Mouse (Mus musculus) c-Kit-negative CD71-positive TER-119-positive erythroid progenitor cells, embryonic 14.5 days (primary cell): ENCODE data around the gene Smc1b.
A peak's percentile ranks its signal among the peaks of the same experiment; 100 is the strongest.

Experiments used
- DNase-seq: peaks from one replicate; pipeline ENCODE4 v3.0.0-alpha.2; 2013; ENCODE audit warnings: low read depth, low spot score

Smc1b gene

DNA sequence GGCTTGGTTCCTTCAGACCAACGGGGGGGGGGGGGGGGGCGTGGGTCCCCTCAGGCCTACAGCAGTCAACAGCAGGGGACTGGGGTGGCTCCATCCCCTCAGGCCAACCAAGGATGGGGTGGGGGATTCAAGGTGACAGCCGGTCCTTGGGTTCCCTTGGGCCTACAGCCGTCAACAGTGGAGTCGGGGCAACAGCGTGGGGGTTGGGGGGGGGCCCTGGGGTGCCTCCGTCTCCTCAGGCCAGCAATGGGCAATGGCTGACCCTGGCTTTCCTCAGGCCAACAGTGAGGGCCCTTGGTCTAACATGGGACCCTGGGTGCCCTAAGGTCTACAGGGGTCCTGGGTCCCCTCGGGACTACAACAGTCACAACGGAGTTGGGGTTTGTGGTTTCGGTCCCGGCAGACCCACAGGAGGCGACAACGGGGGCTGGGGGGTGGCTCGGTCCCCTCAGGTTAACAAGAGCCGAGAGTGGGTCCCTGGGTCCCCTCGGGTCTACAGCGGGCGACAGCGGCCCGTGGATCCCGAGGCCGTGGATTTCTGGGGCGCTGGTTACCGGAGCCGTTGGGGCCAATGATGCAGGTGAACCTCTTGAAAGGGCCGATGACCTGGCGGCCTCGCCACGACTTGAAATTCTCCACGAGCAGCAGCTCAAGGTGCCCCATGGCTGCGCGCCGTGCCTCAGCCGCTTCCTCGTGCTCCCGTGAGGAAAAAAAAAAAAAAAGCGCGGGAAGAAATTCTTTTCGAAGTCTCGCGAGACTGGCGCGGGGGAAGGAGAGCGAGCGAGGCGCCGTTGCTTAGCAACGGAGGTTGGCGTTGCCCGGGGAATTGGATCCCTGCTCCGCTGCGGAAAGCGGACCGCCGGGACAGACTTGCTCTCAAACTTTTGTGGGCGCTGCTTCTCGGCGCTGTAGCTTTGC lies at the start of gene Smc1b, which contains the start of gene Ribc2:
TSS of gene Smc1b (minus strand) at position 690 of the 918 bp plus-strand sequence.
TSS of gene Ribc2 (plus strand) at position 804 of the 918 bp plus-strand sequence.
- no peak for DNase-seq

DNA sequence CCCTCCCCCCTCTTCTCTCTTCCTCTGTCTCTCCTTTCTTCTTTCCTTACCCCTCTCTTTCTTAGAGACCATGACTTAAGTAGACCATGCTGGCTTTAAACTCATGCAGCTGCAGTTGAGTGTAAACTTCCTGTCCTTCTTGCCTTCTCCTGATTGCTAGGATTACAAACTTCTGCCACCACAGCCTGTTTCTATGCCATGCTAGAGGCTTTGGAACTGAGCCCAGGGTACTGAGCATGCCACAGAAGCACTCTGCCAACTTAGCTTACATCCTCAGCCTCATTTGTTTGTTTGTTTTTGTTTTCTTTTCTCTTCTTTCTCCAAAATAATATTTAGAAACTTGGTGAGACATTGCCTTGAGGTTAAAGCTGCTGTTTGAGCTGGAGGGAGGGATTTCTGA lies 48.6 kb upstream of the Smc1b start:
- no peak for DNase-seq

DNA sequence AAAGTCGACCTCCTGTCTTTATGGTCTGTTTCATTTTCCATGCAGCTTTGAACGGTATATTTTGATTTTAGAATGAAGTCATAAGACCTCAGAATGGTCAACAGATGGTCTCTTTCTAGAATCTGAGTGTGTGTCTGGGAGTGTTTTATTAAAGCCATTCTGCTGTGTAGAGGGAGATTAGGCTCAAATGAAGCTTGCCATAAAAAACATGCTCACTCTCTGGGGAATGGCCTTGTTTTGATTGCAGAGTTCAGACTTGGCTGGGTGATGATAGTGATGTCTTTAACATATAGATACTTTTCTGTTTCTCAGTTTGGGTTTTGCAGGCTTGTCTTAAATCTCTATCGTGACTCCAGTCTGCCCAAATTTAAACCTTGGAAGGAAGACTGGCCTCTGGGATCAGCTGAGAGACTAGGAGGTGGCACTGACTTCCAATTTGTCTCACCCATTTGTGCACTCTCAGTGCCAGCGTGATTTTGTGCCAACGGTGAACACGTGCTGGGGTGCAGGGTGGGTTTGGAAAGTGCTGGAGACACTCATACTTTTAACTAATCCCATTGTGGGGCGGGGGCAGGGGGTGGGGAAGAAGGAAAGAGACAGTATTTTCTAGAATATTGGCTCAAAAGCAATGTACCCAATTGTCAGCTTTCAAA lies 47.9 kb upstream of the Smc1b start:
- DNase-seq: no peak

DNA sequence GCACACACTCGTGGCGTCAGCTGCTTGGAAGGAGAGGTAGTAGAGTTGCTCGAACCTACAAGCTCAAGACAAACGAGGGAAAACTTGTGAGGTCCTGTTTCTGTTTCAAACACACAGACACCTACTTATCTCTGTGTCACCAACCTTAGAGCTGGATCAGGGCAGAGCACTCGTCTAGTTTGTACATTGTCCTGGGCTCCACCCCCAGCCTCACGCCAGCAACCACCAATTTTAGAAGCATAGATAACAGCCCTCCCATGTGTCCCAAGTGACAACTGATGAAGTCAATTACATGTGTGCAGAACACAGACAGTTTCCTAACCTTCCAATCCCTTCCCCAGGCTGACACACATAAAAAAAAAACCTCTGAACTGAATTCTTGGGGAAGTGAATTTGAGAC lies 46.4 kb upstream of the Smc1b start:
- no peak for DNase-seq

DNA sequence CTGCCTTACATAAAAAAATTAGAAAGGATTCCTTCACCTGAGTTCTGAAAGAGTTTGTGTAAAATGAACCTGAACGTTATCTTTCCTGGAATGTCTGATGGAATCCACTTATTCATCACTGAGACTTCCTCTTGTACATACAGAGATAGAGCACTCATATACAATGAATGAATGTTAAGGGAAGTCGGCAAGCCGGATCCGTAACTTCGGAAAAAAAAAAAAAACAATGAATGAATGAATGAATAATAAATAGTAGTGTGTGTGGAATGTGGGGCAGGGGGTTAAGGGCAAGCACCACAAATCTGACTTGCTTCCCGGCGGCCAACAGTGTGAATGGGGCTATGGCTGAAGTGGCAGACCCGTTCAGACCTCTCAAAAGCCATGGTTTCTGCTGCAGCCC lies 45.8 kb upstream of the Smc1b start:
- peak; percentile 74 for DNase-seq

DNA sequence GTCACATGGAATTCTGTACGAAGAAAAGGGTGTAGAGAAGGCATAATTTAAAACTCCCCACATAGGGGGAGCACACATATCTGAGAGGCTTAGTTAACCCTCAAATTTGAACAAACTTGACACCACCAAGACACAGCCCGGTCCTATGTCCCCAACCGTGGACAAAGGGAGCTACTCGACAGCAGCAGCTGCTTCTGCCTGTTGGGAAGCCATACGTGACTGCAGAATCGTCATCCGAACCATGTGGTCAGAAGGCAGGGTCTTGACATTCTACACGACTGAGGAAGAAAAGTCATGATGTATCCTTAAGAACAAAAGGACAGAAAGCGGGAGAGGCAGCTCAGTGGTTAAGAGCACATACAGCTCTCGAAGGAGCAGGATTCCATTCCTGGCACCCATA lies 42.3 kb upstream of the Smc1b start:
- no peak for DNase-seq

DNA sequence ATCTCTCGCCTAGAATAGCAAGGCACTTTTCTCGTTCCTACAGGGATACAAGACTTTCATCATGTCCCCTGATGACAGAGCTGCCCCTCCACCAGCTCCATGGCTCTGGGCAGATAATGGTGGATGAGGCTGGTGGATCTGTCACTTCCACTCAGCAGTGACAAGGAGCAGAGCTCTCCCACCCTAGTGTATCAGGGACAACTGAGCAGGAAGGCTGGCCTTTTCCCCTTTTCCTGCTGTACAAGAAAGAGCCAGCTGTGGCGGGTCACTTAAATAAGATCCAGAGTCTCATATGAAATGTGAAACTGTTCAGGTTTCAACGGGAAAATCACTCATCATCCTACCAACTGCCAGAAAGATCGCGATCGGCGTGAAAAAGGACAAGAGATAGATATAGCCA lies 41.7 kb upstream of the Smc1b start:
- DNase-seq: no peak

DNA sequence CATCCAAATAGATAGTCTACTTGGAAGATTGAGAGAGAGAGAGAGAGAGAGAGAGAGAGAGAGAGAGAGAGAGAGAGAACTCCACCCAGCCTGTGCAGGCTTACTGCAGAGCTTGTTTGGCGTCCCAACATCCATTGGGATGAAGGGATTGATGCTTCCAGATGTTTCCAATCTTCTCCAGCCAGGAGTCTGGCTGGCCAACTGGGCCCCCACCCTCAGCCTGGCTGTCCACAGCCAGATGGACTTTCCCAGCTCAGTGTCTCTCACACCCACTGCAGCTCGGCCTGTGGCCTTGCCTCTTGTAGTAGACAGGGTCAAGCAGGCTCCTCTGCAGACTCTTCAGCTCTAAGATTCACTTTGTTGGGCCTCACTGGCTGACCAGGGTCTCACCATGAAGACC lies 40.3 kb upstream of the Smc1b start:
- DNase-seq: no peak

DNA sequence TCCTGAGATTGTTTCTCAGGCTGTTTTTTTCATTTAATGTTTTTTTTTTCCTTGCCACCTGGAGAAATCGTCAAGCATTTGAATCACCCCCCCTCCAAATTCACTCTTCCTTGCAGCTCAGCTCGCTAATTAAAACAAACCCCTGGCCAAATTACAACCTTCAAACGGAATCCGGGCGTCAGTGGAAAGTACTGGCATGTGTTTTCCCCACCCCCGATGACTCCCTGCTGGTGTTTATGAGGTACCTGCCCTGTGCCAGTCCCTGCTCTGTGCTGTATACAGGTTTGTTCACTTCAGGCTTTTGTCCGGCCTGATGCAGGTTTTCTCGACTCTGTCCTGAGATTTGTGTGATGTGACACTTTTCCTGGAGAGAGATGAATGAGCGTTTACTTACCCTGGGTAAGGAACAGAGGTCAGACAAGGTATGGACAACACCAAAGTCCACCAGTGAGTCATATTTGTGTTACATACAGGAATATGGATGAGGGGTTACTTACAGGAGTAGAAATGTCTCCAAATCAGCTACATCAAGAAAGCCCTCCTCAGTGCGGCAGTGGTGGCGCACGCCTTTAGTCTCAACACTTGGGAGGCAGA lies 35.4 kb upstream of the Smc1b start:
- no peak for DNase-seq

DNA sequence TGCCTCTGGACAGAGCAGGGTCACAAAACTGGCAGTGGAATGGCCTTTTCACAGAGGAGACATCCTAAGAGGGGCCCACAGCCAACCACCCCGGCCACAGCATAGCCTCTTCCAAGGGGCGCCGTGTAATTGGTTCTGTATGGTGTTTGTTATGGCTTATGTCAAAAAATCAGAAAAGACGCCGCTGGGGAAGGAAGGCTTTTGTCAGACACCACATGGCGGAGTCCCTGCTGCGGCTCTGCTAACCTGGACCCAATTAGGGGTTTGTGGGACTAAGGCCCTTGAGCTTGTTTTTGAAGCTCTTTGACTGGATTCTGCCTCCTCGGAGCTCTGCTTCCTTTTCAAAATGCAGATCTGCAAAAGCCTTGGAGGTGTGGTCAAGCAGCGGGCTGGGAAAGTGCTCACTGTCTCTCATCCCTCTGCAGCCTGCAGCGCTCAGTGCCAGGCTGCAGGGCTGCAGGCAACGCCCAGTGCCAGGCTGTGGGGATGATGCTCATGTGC lies 34.7 kb upstream of the Smc1b start:
- DNase-seq: no peak

DNA sequence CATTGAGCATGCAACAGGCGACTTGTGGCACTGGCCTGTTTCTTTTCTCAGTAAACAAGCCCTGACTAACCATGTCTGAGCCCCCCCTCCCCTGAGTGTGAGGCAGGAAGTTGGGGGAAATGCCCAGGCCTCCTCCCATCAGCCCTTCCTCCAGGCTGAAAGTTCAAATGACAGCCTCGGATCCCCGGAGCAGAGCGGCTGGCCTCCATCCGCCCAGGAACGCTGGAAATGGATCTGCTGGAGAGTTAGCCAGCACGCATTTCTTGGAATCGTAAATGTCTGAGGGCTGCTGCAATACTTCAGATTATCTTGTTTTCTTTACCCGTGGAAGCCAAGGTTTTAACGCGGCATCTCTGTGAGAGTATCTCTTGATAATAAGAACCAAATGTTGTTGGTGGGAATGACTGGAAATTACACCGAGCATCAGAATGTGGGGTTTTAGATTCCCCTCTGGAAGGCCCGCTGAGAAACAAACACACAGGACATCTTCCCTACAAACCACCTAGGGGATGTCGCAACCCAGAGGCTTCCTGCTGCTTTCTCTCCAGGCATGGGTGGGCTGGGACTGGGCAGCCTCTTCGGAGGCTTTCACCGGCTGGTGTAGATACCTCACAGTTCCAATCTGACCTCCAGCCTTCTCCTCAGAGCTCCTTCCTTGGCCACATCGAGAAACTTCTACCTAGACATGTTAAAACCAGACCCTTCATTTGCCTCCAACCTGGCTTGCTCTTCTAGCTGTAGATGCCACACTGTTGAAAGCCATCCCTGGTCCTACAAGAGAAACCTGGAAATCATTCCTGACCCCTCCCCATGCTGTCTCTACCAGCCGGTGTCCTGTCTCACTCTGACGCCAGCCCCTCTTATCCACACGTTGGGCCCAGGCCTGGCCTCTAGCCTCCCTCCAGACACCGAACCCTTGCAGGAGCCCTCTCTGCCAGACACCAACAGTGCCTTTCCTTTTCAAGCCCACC lies 31.2 kb upstream of the Smc1b start:
- DNase-seq: no peak

DNA sequence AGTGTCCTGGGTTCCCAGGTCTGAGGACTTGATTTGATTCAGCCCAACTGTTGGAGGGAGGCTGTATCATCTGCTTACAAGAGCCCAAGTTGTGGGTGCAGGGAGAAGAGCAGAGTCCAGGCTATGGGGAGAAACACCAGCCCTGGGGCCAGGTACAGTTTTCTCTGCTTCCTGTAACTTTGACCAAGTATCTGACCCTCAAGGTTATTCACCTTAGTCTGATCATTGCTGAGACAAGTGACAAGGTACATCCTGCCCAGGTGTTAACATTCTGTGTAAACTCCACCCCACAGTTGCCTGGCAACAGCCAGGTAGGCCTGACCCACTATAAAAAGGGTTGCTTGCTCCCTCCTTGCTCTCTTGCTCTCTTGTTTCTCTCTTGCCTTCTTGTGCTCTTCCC lies 29.7 kb upstream of the Smc1b start:
- DNase-seq: no peak

DNA sequence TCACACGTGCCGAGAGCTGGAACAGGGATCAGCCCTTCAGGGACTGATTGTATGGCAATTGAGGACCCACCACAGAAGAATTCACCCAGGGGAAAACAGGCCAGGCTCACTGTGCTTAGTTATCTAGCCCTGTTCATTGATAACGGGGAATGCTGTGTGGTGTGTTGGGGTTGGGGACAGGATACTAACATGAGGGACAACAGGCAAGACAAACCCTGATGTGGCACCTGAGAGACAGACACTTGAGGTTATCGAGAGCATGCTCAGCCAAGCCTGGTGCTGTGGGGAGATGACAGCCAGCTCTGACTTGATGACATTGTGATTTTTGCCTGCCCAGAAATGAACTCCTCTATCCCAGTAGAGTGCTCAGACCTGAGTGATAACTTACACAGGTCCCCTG lies 24.4 kb upstream of the Smc1b start:
- DNase-seq: no peak

DNA sequence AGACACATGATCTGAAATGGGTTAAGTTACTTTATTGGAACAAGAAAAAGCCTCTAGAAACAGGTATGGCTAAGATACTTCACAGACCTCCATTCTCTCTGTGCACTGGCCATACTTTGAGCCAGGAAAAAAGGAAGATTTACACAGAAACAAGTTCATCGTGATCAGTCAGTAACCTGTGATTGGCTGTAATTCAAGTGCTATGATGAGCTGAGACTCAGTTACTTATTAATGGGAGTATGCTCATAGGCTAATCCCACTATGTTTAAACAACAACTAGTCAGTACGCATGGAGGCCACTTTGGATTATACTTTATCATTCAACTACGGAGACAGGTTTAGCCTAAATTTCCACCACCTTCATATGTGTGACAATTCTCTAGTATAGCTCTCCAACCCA lies 22.3 kb upstream of the Smc1b start:
- DNase-seq: no peak

DNA sequence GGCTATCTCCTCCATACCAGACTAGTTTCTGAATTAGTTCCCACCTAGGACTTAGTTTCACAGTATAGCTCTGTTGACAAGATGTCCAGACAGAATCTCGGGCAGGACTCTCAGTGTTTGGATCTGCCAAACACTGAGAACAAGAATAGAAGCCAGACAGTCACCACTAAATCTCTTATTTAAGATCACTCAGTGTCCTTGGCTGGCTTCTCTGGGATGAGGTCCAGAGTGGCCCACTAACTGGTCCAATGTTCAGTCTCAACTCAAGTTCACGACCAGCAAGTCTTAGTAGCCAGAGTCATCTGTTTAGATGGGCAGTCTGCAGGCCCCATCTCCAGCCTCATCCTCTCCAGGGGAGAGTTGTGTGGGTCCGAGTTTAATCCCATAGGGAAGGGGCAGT lies 20.8 kb upstream of the Smc1b start:
- DNase-seq: no peak

DNA sequence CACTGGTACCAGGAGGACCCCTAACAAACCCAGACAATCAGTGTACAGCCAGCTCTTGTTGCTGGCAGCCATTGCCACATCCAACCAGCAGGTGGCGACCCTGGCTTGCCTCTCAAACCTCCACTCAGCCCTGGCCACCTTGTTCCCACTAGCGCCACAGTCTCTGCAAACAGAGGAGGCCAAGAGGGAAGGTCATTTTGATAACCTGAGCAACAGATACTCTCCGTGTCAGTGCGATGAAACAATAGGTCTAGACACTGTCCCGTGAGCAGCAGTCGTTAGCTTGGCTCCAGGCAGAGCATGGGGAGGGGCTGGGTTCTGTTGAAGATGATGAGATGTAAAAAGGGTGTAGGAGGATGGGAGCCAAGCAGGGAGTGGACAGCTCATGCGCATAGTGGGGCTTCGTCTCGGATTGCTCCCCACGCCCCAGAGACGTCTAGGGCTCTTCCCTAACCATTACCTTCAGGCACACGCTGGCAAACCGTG lies 19.7 kb upstream of the Smc1b start:
- no peak for DNase-seq

DNA sequence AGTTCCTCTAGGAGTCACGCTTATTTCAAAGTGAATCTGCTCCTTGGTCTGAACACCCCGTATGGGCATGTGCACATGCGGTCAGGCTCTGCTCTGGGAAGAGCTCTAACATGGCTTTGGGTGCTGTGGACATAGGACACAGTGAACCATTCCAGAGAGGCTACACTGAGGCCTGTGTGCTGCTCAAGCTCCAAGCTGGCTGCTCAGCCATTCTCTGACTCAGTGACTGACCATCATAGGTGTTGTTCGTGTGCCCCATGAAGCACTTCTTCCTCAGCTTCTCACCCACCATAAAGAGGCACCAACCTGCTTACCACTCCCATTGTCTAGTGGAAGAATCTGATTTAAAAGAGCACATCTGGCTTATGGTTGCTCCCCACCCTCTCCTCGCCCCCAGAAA lies 12.5 kb upstream of the Smc1b start:
- DNase-seq: no peak

DNA sequence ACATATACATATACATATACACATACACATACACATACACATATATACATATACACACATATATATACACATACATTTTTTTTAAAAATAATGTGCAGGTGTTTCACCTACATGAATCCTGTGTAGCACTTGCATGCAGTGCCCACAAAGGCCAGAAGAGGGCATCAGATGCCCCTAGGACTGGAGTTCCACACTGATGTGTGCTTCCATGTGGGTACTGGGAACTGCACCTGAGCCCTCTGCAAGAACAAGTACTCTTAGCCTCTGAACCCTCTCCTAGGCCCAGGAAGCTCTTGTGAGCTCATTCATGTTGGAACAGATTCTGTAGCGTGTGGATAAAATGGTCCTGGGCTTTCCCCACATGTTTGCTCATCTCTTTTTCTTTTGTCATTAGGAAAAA lies 12.0 kb upstream of the Smc1b start:
- DNase-seq: no peak

DNA sequence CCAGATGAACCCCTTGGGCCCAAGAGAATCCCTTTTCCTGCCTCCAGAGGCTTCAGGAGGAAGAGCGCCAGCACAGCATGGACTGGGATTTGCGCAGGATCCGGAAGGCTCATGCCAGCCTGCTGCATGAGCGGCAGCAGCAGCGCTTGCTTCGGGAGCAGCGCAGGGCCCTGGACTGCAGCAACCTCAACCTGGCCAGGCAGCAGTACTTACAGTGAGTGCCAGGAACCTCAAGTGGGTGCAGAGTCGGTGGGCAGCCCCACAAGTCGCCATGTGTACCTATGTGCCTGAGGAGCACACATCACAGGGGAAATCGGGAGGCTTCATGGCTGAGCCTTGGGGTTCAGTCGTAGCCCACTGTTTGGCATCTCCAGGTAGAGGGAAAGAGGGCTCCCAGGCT lies 11.4 kb upstream of the Smc1b start:
- DNase-seq: no peak

DNA sequence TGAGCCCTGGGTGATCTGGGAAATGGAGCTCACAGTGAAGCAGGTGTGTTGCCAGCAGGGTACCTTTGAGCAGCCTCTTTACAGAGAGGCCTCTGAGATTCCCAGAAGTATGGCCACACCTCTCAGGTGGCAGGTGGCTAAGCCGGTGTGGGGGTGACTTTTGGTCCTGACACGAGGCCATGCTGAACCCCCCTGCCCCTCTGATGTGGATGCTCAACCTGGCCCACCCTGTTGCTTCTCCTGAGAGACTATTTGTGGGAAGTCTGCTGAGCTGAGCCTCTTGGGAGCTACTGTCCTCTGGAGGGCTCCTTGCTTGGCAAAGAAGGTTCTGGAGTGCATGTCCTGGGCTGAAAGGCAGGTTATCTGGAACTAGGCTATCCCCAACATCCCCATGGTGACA lies 10.7 kb upstream of the Smc1b start:
- no peak for DNase-seq

DNA sequence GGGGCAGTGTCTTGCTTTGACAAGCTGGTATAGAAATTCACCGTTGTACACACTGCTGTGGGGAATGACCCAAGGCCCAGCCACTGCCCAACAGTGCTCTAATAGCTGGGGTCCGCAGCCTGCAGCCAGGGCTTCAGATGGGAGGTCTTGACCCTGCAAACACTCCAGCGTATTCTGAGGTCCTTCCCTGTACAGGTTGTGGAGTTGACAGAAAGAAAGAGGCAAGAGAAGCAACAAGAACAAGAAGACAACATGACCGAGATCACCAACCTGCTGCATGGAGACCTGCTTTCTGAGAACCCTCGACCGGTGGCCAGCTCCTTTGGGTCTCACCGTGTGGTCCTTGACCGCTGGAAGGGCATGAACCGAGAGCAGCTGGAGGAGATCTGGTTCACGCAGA lies 9.5 kb upstream of the Smc1b start:
- no peak for DNase-seq
